Mouse (Mus musculus) testis, adult 2 months (tissue): ENCODE measurements around the gene Nr2f6. TPM values are rescaled to one million over a fixed set of nuclear protein-coding genes. Genes with fewer than 3 reads are reported as not detected.
A peak's percentile ranks its signal among the peaks of the same experiment; 100 is the strongest.

ENCODE experiments used
- H3K27ac ChIP-seq: fragments of 200-500 bp; 2 replicates; pipeline ENCODE4 v1.5.1; 2012; ENCODE audit warnings: low read depth, low read length; ENCODE audit not compliant: control insufficient read depth, insufficient read depth
- H3K27me3 ChIP-seq: fragments of 200-500 bp; 2 replicates; pipeline ENCODE4 v1.6.1; 2012; ENCODE audit warnings: mild to moderate bottlenecking, low read length, moderate library complexity; ENCODE audit not compliant: control insufficient read depth, insufficient read depth
- H3K36me3 ChIP-seq: fragments of 200-500 bp; 2 replicates; pipeline ENCODE4 v1.6.1; 2012; ENCODE audit warnings: mild to moderate bottlenecking, low read length; ENCODE audit not compliant: control insufficient read depth, insufficient read depth
- H3K4me1 ChIP-seq: fragments of 200-500 bp; 2 replicates; pipeline ENCODE4 v1.6.1; 2012; ENCODE audit warnings: low read length; ENCODE audit not compliant: control insufficient read depth, insufficient read depth
- H3K4me3 ChIP-seq: fragments of 200-500 bp; 2 replicates; pipeline ENCODE4 v1.5.1; 2012; ENCODE audit warnings: low read depth, mild to moderate bottlenecking, low read length, moderate library complexity, mixed read lengths; ENCODE audit not compliant: control insufficient read depth
- CTCF ChIP-seq: fragments of 200-500 bp; IDR thresholded peaks from 2 replicates; pipeline ENCODE4 v1.5.1; 2012; ENCODE audit warnings: low read depth, mild to moderate bottlenecking, inconsistent platforms, low read length, moderate library complexity; ENCODE audit not compliant: control insufficient read depth, insufficient read depth, insufficient replicate concordance
- POLR2A ChIP-seq: fragments of 200-500 bp; IDR thresholded peaks from 2 replicates; pipeline ENCODE4 v1.6.1; 2012; ENCODE audit warnings: low read depth, mild to moderate bottlenecking, inconsistent platforms, low read length, moderate library complexity; ENCODE audit not compliant: control insufficient read depth
- polyA plus RNA-seq: library from polyadenylated mRNA; depleted of rRNA; stranded (reverse); fragments of >200 nt; gene quantifications from 2 replicates; pipeline ENCODE4 v1.2.3, GENCODE M21; 2012

The Nr2f6 gene
- polyA plus RNA-seq, 1 experiment, result 10.8 TPM

DNA sequence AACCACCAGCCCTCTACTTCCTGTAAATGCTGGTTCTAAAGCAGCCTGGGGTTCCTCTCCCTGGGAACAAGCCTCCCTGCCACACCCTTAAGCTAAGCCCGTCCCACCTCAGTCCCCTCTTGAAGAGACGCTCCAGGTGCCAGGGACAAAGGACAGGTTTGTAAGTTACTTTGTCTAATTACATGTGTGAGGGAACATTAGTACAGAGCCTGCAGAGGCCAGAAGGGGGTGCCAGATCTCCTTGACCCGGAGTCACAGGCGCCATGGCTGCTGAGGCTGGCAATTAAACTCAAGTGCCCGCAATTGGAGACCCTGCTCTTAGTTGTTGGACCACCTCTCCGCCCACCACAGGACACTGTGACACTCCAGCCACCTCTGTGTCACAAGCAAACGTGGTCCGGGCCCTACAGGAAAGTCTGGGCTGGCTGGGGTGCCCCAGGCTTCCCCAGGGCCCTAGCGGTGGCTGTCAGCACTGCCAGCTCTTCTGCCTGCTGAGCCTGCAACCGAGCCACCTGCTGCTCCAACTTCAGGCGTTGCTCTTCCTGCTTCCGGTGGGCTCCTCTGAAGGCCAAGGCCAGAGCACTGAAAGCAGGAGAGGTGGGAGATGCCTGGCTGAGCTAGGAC, 3.6 kb upstream of the Nr2f6 start:
- peaks cover 14% of the 10 kb centered on the region for H3K4me1 ChIP-seq
- no peaks in the 10 kb centered on the region for H3K36me3 ChIP-seq
- TF ChIP-seq POLR2A (no peak), CTCF (no peak)
- no peak overlapping the region for H3K27ac ChIP-seq
- H3K27me3 ChIP-seq, result no peaks in the 10 kb centered on the region
- no peak overlapping the region for H3K4me3 ChIP-seq

DNA sequence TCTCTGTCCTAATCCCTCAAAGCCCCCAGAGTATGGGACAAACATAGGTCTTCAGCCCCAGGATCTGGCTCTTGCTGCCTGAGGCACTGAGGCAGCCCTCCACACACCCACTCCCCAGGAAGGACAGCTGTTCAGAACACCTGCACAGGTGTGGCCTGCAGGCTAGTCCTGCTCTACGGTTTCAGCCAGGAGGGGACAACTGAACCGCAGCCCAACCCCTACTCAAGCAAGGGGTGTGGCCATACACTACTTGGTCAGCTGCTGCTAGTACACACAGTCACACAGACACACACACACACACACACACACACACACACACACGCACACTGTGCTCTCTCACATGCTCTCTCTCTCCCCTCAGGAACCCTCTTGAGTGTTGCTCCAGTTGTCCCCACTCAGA, 2.1 kb upstream of the Nr2f6 start:
- Histone ChIP-seq H3K27me3 (no peaks in the 10 kb centered on the region), H3K4me3 (no peak overlapping the region), H3K4me1 (peaks cover 15% of the 10 kb centered on the region), H3K36me3 (no peaks in the 10 kb centered on the region), H3K27ac (no peak overlapping the region)
- TF ChIP-seq CTCF (no peak), POLR2A (no peak)

DNA sequence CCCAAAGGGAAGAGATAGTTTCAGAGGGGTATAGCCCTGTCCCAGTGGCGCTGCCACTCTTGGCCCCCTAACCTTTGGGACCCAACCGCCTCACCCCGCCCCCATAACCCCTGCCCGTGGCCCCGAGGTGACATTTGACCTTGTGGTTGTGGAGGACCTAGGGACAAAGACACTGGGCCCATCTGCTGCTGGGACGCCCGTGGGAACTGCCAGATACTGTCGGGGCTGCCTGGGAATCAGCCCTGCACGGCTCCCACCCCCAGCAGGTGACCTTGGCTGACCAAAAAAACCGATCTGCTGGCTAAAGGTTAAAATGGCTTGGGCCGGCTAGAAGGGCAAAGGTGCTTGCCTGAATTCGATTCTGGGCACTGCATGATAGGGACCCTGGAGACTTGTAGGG, 1.6 kb upstream of the Nr2f6 start:
- no peaks in the 10 kb centered on the region for H3K27me3 ChIP-seq
- H3K4me1 ChIP-seq, result peaks cover 15% of the 10 kb centered on the region
- H3K36me3 ChIP-seq, result no peaks in the 10 kb centered on the region
- H3K4me3 ChIP-seq, result no peak overlapping the region
- H3K27ac ChIP-seq, result no peak overlapping the region
- TF ChIP-seq CTCF, result no peak
- TF ChIP-seq POLR2A, result no peak

DNA sequence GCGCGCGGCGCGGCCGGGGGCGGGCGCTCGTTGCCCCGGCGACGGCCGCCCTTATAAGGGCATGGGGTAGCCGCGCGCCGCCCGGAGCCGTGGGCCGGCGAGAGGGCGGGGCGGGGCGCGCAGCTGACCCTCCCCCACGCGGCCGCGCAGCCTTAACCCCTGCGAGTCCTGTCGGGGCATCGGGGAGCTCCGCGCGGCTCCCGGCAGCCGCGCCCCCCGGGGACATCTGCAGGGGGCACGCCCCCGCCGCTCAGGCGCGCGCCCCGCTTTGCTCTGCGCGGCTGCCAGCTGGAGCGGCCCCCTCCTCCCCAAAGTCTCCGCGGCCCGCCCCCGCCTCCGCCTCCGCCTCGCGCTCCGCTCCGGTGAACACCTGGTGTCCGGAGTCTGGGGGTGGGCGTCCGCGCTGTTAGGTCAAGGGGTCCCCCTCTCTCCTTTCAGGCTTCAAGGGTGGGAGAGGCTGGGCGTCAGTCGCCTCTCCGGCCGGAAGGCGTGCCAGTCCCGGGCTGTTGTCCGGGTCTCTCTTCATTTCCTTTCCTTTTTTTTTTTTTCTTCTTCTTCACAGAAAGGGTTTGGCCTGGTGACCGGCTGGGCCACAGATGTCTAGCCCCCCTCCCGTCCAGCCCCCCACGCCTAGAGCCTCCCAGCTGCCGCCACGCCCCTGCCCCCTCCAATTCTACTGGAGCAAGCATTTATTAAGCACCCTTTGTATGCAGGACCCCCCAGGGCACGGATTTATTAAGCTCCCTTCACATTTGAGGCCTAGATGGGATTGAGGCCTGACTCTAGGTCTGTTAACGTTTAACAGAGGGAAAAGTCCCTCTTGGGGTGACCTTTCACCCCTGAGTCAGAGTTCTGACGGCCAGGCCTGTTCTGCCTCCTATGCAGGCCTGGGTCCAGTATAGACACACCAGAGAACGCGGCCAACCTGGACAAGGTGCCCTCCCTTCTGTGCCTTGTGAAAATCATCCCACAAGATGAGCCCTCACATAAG, 506 bp upstream of the Nr2f6 start:
- no peaks in the 10 kb centered on the region for H3K27me3 ChIP-seq
- peak overlapping the region; percentile 82 for H3K4me3 ChIP-seq
- H3K4me1 ChIP-seq, result peaks cover 15% of the 10 kb centered on the region
- H3K36me3 ChIP-seq, result no peaks in the 10 kb centered on the region
- H3K27ac ChIP-seq, result peak overlapping the region; percentile 86
- TF ChIP-seq CTCF (no peak), POLR2A (no peak)

DNA sequence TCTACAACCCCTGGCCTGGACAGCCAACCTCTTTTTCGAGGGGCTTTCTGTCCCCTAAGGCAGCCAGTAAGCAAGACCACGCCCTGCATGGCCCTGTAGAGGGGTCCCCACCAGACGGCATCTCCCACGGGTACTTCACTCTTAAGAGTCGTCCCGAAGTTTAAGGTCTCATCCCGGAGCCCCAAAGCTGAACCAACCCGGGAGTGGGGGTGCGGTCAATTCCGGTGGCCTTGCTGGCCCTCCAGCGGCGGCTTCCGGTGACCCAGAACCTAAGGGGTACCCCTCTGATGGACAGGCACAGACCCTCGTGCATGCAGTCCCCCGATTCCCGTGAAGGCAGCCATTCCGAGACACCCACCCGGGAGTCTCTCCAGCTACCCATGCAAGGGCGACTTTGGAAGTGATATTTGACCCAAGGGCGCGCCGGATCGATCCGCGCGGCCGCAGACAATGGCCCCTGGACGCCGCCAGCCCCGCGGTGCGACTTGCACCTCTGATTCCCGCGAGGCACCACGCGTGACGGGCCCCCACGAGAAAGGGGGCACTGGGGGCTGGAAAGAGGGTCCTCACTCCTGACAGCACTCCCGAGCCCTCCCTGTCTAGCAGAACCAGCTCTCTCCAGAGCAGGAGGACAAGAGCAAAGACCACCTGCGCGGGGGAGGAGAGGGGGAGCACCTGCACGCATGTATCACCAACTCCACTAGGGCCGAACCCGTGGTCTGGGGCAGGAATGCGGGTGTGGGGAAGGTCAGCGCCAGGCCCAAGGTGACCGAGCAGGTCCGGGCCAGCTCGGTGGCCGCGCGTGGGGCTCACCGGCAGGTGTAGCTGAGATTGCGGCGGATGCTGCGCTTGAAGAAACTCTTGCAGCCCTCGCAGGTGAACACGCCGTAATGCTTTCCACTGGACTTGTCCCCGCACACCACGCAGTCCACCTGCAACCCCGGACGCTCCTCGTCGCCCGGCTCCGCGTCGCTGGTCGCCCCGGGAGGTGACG, 1.3 kb downstream of the Nr2f6 start:
- Histone ChIP-seq H3K36me3 (no peaks in the 10 kb centered on the region), H3K4me1 (peaks cover 23% of the 10 kb centered on the region), H3K27me3 (no peaks in the 10 kb centered on the region), H3K4me3 (peak overlapping the region; percentile 71), H3K27ac (no peak overlapping the region)
- TF ChIP-seq POLR2A (no peak), CTCF (no peak)

DNA sequence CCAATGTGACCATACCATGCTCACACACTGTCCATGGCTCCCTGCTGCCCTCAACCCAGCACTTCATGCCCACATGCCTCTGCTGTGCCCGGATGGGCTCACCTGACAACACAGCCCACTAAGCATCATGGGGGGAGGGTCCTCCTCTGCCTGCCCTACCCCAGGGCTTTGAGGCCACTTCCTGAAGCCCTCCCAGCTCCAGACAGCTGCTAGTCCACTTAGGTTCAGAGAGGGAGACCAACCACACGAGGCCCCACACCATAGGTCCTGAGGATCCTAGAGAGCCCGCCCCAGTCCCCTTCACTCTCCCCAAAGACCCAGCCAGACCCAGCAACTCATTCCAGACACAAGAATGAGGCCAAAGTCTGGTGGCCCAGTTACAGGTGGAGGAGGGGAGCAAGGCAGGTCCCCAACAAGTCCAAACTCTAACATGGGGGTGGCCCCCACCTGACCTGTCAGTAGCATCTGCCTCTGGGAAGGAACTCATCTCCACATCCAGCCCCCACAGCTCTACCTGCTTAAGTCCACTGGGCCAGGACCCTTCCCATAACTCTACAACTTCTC, 2.2 kb downstream of the Nr2f6 start:
- Histone ChIP-seq H3K4me3 (no peak overlapping the region), H3K36me3 (no peaks in the 10 kb centered on the region), H3K4me1 (peaks cover 23% of the 10 kb centered on the region), H3K27ac (no peak overlapping the region), H3K27me3 (no peaks in the 10 kb centered on the region)
- TF ChIP-seq CTCF (no peak), POLR2A (no peak)
